Mouse (Mus musculus) hindbrain, embryonic 11.5 days (tissue): ENCODE measurements around the gene Prph2. TPM values are rescaled to one million over a fixed set of nuclear protein-coding genes. Genes with fewer than 3 reads are reported as not detected.

Experiments used
- ATAC-seq: fragments of 200-750 bp; cut with Nextera tagmentation; 2 replicates; pipeline ENCODE4 v1.8.0; 2017; ENCODE audit warnings: mild to moderate bottlenecking, moderate TSS enrichment, moderate library complexity; ENCODE audit not compliant: low FRiP score
- DNase-seq: peaks from one replicate; pipeline ENCODE4 v3.0.0-alpha.2; 2015; ENCODE audit warnings: low spot score
- H3K27ac ChIP-seq: fragments of 300-500 bp; sonication (generic); 2 replicates; pipeline ENCODE4 v1.5.1; 2014; ENCODE audit warnings: mild to moderate bottlenecking, low read depth, low read length
- H3K27me3 ChIP-seq: fragments of 300-500 bp; sonication (generic); 2 replicates; pipeline ENCODE4 v1.6.1; 2014; ENCODE audit warnings: mild to moderate bottlenecking, low read length, moderate library complexity, mixed read lengths; ENCODE audit not compliant: control insufficient read depth, insufficient read depth
- H3K36me3 ChIP-seq: fragments of 300-500 bp; sonication (generic); 2 replicates; pipeline ENCODE4 v1.6.1; 2014; ENCODE audit warnings: mild to moderate bottlenecking, low read length, moderate library complexity, mixed read lengths; ENCODE audit not compliant: control insufficient read depth, insufficient read depth
- H3K4me1 ChIP-seq: fragments of 300-500 bp; sonication (generic); replicated peaks from 2 replicates; pipeline ENCODE4 v1.6.1; 2014; ENCODE audit warnings: low read length, mixed read lengths; ENCODE audit not compliant: control insufficient read depth, insufficient read depth
- H3K4me2 ChIP-seq: fragments of 300-500 bp; sonication (generic); replicated peaks from 2 replicates; pipeline ENCODE4 v1.6.1; 2014; ENCODE audit warnings: mild to moderate bottlenecking, low read depth, low read length
- H3K4me3 ChIP-seq: fragments of 300-500 bp; sonication (generic); 2 replicates; pipeline ENCODE4 v1.5.1; 2014; ENCODE audit warnings: low read depth, low read length
- H3K9ac ChIP-seq: fragments of 300-500 bp; sonication (generic); 2 replicates; pipeline ENCODE4 v1.6.1; 2014; ENCODE audit warnings: low read depth, low read length
- H3K9me3 ChIP-seq: fragments of 300-500 bp; sonication (generic); 2 replicates; pipeline ENCODE4 v1.6.1; 2016; ENCODE audit warnings: low read length; ENCODE audit not compliant: control insufficient read depth
- WGBS: fragments of 180-500 bp; shearing (Covaris S2); extraction: QIAGEN DNeasy Blood & Tissue Kit; methylation state at CpG from one replicate; pipeline ENCODE4 v1.1.7; 2014; 5-methylcytosine and 5-hydroxymethylcytosine counted together
- polyA plus RNA-seq: library from polyadenylated mRNA; unstranded; fragments of >200 nt; fragmentation: Nextera tagmentation; extraction: Ambion mirVana; gene quantifications from 2 replicates; pipeline ENCODE4 v1.2.1, GENCODE M21; 2014

Prph2 gene
- polyA plus RNA-seq, 1 experiment from 2014 or later = not detected

- H3K27ac ChIP-seq = no peak overlapping the region
- H3K4me2 ChIP-seq = no peak overlapping the region
- no peaks in the 10 kb centered on the region for H3K4me1 ChIP-seq
- no peak overlapping the region for H3K4me3 ChIP-seq
- 51% methylated on average over 2 of the region's 2 CpGs for WGBS
- DNase-seq (no peak), ATAC-seq (no peak)
- no peaks in the 10 kb centered on the region for H3K36me3 ChIP-seq
- no peak overlapping the region for H3K9ac ChIP-seq
- H3K27me3 ChIP-seq = no peaks in the 10 kb centered on the region
- no peaks in the 10 kb centered on the region for H3K9me3 ChIP-seq
These were observed 9.3 kb upstream of the Prph2 start for GRCm38 (mm10) chr17:46900941-46901340.

- H3K4me3 ChIP-seq = no peak overlapping the region
- no peak overlapping the region for H3K9ac ChIP-seq
- WGBS = 20% methylated on average over 19 of the region's 19 CpGs
- no peaks in the 10 kb centered on the region for H3K9me3 ChIP-seq
- peak; percentile 90 for DNase-seq
- no peak overlapping the region for H3K27ac ChIP-seq
- no peak overlapping the region for H3K4me2 ChIP-seq
- no peaks in the 10 kb centered on the region for H3K4me1 ChIP-seq
- H3K27me3 ChIP-seq = no peaks in the 10 kb centered on the region
- H3K36me3 ChIP-seq = no peaks in the 10 kb centered on the region
- peak; percentile 66; the same call in 1 of the 2 replicates for ATAC-seq
These were observed 6.3 kb upstream of the Prph2 start for GRCm38 (mm10) chr17:46903876-46904490.

GRCm38 (mm10) chr17:46912331-46912730 is 2.1 kb downstream of the Prph2 start:
- Histone ChIP-seq H3K27me3 (no peaks in the 10 kb centered on the region), H3K4me1 (no peaks in the 10 kb centered on the region), H3K9ac (no peak overlapping the region), H3K4me3 (no peak overlapping the region), H3K27ac (no peak overlapping the region), H3K9me3 (no peaks in the 10 kb centered on the region), H3K4me2 (no peak overlapping the region), H3K36me3 (no peaks in the 10 kb centered on the region)
- no peak for ATAC-seq
- no peak for DNase-seq
- 43% methylated on average over 6 of the region's 6 CpGs for WGBS

- H3K4me2 ChIP-seq = no peak overlapping the region
- H3K27ac ChIP-seq = no peak overlapping the region
- WGBS = 71% methylated on average over 3 of the region's 3 CpGs
- H3K36me3 ChIP-seq = no peaks in the 10 kb centered on the region
- no peak overlapping the region for H3K9ac ChIP-seq
- H3K27me3 ChIP-seq = no peaks in the 10 kb centered on the region
- H3K4me1 ChIP-seq = no peaks in the 10 kb centered on the region; the same call in 1 of the 2 replicates
- H3K9me3 ChIP-seq = no peaks in the 10 kb centered on the region
- no peak for DNase-seq
- no peak overlapping the region for H3K4me3 ChIP-seq
- ATAC-seq = no peak
These were observed 4.9 kb downstream of the Prph2 start for GRCm38 (mm10) chr17:46915129-46915528.

GRCm38 (mm10) chr17:46918951-46919350 is 8.7 kb downstream of the Prph2 start:
- DNase-seq = no peak
- Histone ChIP-seq H3K4me2 (no peak overlapping the region), H3K4me3 (no peak overlapping the region), H3K4me1 (no peaks in the 10 kb centered on the region; the same call in 1 of the 2 replicates), H3K9me3 (no peaks in the 10 kb centered on the region), H3K27me3 (no peaks in the 10 kb centered on the region), H3K27ac (no peak overlapping the region), H3K9ac (no peak overlapping the region), H3K36me3 (no peaks in the 10 kb centered on the region)
- WGBS = 50% methylated on average over 4 of the region's 4 CpGs
- no peak for ATAC-seq

GRCm38 (mm10) chr17:46920855-46921254 is 10.6 kb downstream of the Prph2 start:
- no peak overlapping the region for H3K4me2 ChIP-seq
- H3K36me3 ChIP-seq = no peaks in the 10 kb centered on the region
- no peaks in the 10 kb centered on the region for H3K9me3 ChIP-seq
- no peak overlapping the region for H3K9ac ChIP-seq
- ATAC-seq = no peak
- peak; percentile 53 for DNase-seq
- no peak overlapping the region for H3K4me3 ChIP-seq
- WGBS = 65% methylated on average over 6 of the region's 6 CpGs
- H3K27me3 ChIP-seq = no peaks in the 10 kb centered on the region
- H3K4me1 ChIP-seq = no peaks in the 10 kb centered on the region; the same call in 1 of the 2 replicates
- H3K27ac ChIP-seq = no peak overlapping the region

GRCm38 (mm10) chr17:46926192-46926591 is 15.9 kb downstream of the Prph2 start:
- ATAC-seq = no peak
- Histone ChIP-seq H3K9ac (no peak overlapping the region), H3K36me3 (0 out of 2 replicates have a peak, but pooled peaks cover 4% of the 10 kb centered on the region), H3K27me3 (no peaks in the 10 kb centered on the region), H3K4me2 (no peak overlapping the region), H3K4me1 (no peaks in the 10 kb centered on the region), H3K4me3 (no peak overlapping the region), H3K9me3 (no peaks in the 10 kb centered on the region), H3K27ac (no peak overlapping the region)
- no peak for DNase-seq
- WGBS = 60% methylated on average over 6 of the region's 6 CpGs

GRCm38 (mm10) chr17:46926941-46927340 is 16.7 kb downstream of the Prph2 start:
- 74% methylated on average over 3 of the region's 3 CpGs for WGBS
- Histone ChIP-seq H3K9ac (no peak overlapping the region), H3K27ac (no peak overlapping the region), H3K36me3 (0 out of 2 replicates have a peak, but pooled peaks cover 5% of the 10 kb centered on the region), H3K9me3 (no peaks in the 10 kb centered on the region), H3K4me3 (no peak overlapping the region), H3K27me3 (no peaks in the 10 kb centered on the region), H3K4me2 (no peak overlapping the region), H3K4me1 (no peaks in the 10 kb centered on the region)
- DNase-seq (no peak), ATAC-seq (no peak)

- no peak overlapping the region for H3K27ac ChIP-seq
- no peaks in the 10 kb centered on the region for H3K27me3 ChIP-seq
- ATAC-seq (no peak), DNase-seq (no peak)
- H3K36me3 ChIP-seq = peaks cover 12% of the 10 kb centered on the region; the same call in 1 of the 2 replicates
- H3K4me2 ChIP-seq = no peak overlapping the region
- WGBS = 95% methylated on average over 5 of the region's 5 CpGs
- no peak overlapping the region for H3K4me3 ChIP-seq
- H3K9me3 ChIP-seq = no peaks in the 10 kb centered on the region
- H3K9ac ChIP-seq = no peak overlapping the region
- no peaks in the 10 kb centered on the region for H3K4me1 ChIP-seq
These were observed 17.5 kb downstream of the Prph2 start for GRCm38 (mm10) chr17:46927781-46928180.
